Mouse (Mus musculus): ENCODE data around the gene Kctd15. TPM values are rescaled to one million over a fixed set of nuclear protein-coding genes. Genes with fewer than 3 reads are reported as not detected.

Kctd15 gene
- polyA plus RNA-seq, 1 experiment from 2014 or later: not detected

- Histone ChIP-seq H3K79me2 (ENCODE audit: inconsistent target) (no peaks in the 10 kb centered on the region), H3K27ac (no peak overlapping the region), H3K4me3 (ENCODE audit: inconsistent target) (no peak overlapping the region), H3K36me3 (ENCODE audit: inconsistent target) (no peaks in the 10 kb centered on the region)
- WGBS (ENCODE audit: missing documents): 75% methylated on average over 2 of the region's 2 CpGs
Measured at GRCm38 (mm10) chr7:34620411-34620810, 36.1 kb downstream of the Kctd15 start.

GRCm38 (mm10) chr7:34618141-34618890 lies 38.2 kb downstream of the Kctd15 start:
- Histone ChIP-seq H3K4me3 (ENCODE audit: inconsistent target) (no peak overlapping the region), H3K27ac (no peak overlapping the region), H3K79me2 (ENCODE audit: inconsistent target) (no peaks in the 10 kb centered on the region), H3K36me3 (ENCODE audit: inconsistent target) (no peaks in the 10 kb centered on the region)
- 84% methylated on average over 11 of the region's 11 CpGs for WGBS (ENCODE audit: missing documents)

- Histone ChIP-seq H3K4me3 (ENCODE audit: inconsistent target) (no peak overlapping the region), H3K79me2 (ENCODE audit: inconsistent target) (no peaks in the 10 kb centered on the region), H3K36me3 (ENCODE audit: inconsistent target) (no peaks in the 10 kb centered on the region), H3K27ac (no peak overlapping the region)
- WGBS (ENCODE audit: missing documents): no CpG with 5 or more reads among the region's 2 CpGs
Measured at GRCm38 (mm10) chr7:34616275-34616674, 40.3 kb downstream of the Kctd15 start.

GRCm38 (mm10) chr7:34610445-34610844 lies 46.1 kb downstream of the Kctd15 start:
- H3K79me2 ChIP-seq (ENCODE audit: inconsistent target): no peaks in the 10 kb centered on the region
- 67% methylated on average over 6 of the region's 6 CpGs for WGBS (ENCODE audit: missing documents)
- no peak overlapping the region for H3K4me3 ChIP-seq (ENCODE audit: inconsistent target)
- H3K27ac ChIP-seq: no peak overlapping the region
- no peaks in the 10 kb centered on the region for H3K36me3 ChIP-seq (ENCODE audit: inconsistent target)

- Histone ChIP-seq H3K79me2 (ENCODE audit: inconsistent target) (no peaks in the 10 kb centered on the region), H3K27ac (no peak overlapping the region), H3K4me3 (ENCODE audit: inconsistent target) (no peak overlapping the region), H3K36me3 (ENCODE audit: inconsistent target) (no peaks in the 10 kb centered on the region)
- WGBS (ENCODE audit: missing documents): 83% methylated on average over 5 of the region's 5 CpGs
Measured at GRCm38 (mm10) chr7:34607334-34607970, 49.1 kb downstream of the Kctd15 start.

GRCm38 (mm10) chr7:34606729-34607128 lies 49.8 kb downstream of the Kctd15 start:
- WGBS (ENCODE audit: missing documents): 80% methylated on average over 11 of the region's 11 CpGs
- H3K36me3 ChIP-seq (ENCODE audit: inconsistent target): no peaks in the 10 kb centered on the region
- H3K27ac ChIP-seq: no peak overlapping the region
- H3K79me2 ChIP-seq (ENCODE audit: inconsistent target): no peaks in the 10 kb centered on the region
- H3K4me3 ChIP-seq (ENCODE audit: inconsistent target): no peak overlapping the region

- 39% methylated on average over 15 of the region's 15 CpGs for WGBS (ENCODE audit: missing documents)
- Histone ChIP-seq H3K4me3 (ENCODE audit: inconsistent target) (no peak overlapping the region), H3K36me3 (ENCODE audit: inconsistent target) (no peaks in the 10 kb centered on the region), H3K79me2 (ENCODE audit: inconsistent target) (no peaks in the 10 kb centered on the region), H3K27ac (no peak overlapping the region)
Measured at GRCm38 (mm10) chr7:34606051-34606450, 50.5 kb downstream of the Kctd15 start.

- H3K36me3 ChIP-seq (ENCODE audit: inconsistent target): no peaks in the 10 kb centered on the region
- no peaks in the 10 kb centered on the region for H3K79me2 ChIP-seq (ENCODE audit: inconsistent target)
- no peak overlapping the region for H3K4me3 ChIP-seq (ENCODE audit: inconsistent target)
- WGBS (ENCODE audit: missing documents): 61% methylated on average over 9 of the region's 9 CpGs
- no peak overlapping the region for H3K27ac ChIP-seq
Measured at GRCm38 (mm10) chr7:34598576-34598975, 58.0 kb downstream of the Kctd15 start.

- Histone ChIP-seq H3K36me3 (ENCODE audit: inconsistent target) (no peaks in the 10 kb centered on the region), H3K4me3 (ENCODE audit: inconsistent target) (no peak overlapping the region), H3K27ac (no peak overlapping the region), H3K79me2 (ENCODE audit: inconsistent target) (no peaks in the 10 kb centered on the region)
- WGBS (ENCODE audit: missing documents): 94% methylated on average over 9 of the region's 9 CpGs
Measured at GRCm38 (mm10) chr7:34597986-34598385, 58.5 kb downstream of the Kctd15 start.

GRCm38 (mm10) chr7:34596531-34597235 lies 59.8 kb downstream of the Kctd15 start:
- Histone ChIP-seq H3K4me3 (ENCODE audit: inconsistent target) (no peak overlapping the region), H3K27ac (no peak overlapping the region)
- WGBS (ENCODE audit: missing documents): 76% methylated on average over 14 of the region's 14 CpGs

GRCm38 (mm10) chr7:34595307-34595565 lies 61.3 kb downstream of the Kctd15 start:
- Histone ChIP-seq H3K79me2 (ENCODE audit: inconsistent target) (no peaks in the 10 kb centered on the region), H3K4me3 (ENCODE audit: inconsistent target) (no peak overlapping the region), H3K27ac (no peak overlapping the region), H3K36me3 (ENCODE audit: inconsistent target) (no peaks in the 10 kb centered on the region)
- 60% methylated on average over 4 of the region's 4 CpGs for WGBS (ENCODE audit: missing documents)

More at GRCm38 (mm10) chr7:34596531-34597235, 59.8 kb downstream of the Kctd15 start:
- H3K79me2 ChIP-seq (ENCODE audit: inconsistent target): no peaks in the 10 kb centered on the region
- H3K36me3 ChIP-seq (ENCODE audit: inconsistent target): no peaks in the 10 kb centered on the region

GRCm38 (mm10) chr7:34594501-34595306 lies 61.8 kb downstream of the Kctd15 start:
- Histone ChIP-seq H3K79me2 (ENCODE audit: inconsistent target) (no peaks in the 10 kb centered on the region), H3K27ac (no peak overlapping the region), H3K36me3 (ENCODE audit: inconsistent target) (no peaks in the 10 kb centered on the region), H3K4me3 (ENCODE audit: inconsistent target) (no peak overlapping the region)
- 59% methylated on average over 16 of the region's 18 CpGs for WGBS (ENCODE audit: missing documents)

- 90% methylated on average over 11 of the region's 11 CpGs for WGBS (ENCODE audit: missing documents)
- no peaks in the 10 kb centered on the region for H3K79me2 ChIP-seq (ENCODE audit: inconsistent target)
- no peaks in the 10 kb centered on the region for H3K36me3 ChIP-seq (ENCODE audit: inconsistent target)
- no peak overlapping the region for H3K4me3 ChIP-seq (ENCODE audit: inconsistent target)
- no peak overlapping the region for H3K27ac ChIP-seq
Measured at GRCm38 (mm10) chr7:34590711-34591110, 65.8 kb downstream of the Kctd15 start.

Data from macrophage (primary cell).